Mouse (Mus musculus) skeletal muscle tissue, postnatal 0 days (tissue): ENCODE measurements around the gene Palld. TPM values are rescaled to one million over a fixed set of nuclear protein-coding genes. Genes with fewer than 3 reads are reported as not detected.

Source experiments
- polyA plus RNA-seq: library from polyadenylated mRNA; unstranded; fragments of >200 nt; fragmentation: Nextera tagmentation; extraction: Ambion mirVana; gene quantifications from 2 replicates; pipeline ENCODE4 v1.2.1, GENCODE M21; 2015

The Palld gene
- polyA plus RNA-seq: 55.2 and 57.7 TPM in 2 replicates

GRCm38 (mm10) chr8:61902521-61902920, at the start of gene Palld:
Gene Palld, minus strand, starts transcription at chr8:61902690.

GRCm38 (mm10) chr8:61927777-61928494, 25.4 kb upstream of the Palld start, which contains the start of gene Ddx60:
Gene Ddx60, plus strand, starts transcription at chr8:61928087.

GRCm38 (mm10) chr8:61487597-61488156, 414.8 kb downstream of the Palld start, which contains the start of gene Cbr4:
Gene Cbr4, plus strand, starts transcription at chr8:61487734.

Other genes starting within 250 kb of the Palld start
- 2.8 and 3.2 TPM in 2 replicates for gene Ddx60, start 25.4 kb upstream of the Palld start, polyA plus RNA-seq
- not detected in 2 replicates for gene Anxa10, start 220.5 kb upstream of the Palld start, polyA plus RNA-seq